Mouse (Mus musculus): ENCODE measurements around the gene Selenoo. TPM values are rescaled to one million over a fixed set of nuclear protein-coding genes. Genes with fewer than 3 reads are reported as not detected.
A peak's percentile ranks its signal among the peaks of the same experiment; 100 is the strongest.

Gene Selenoo
- polyA plus RNA-seq, 1 experiment, result 13.7 TPM

DNA sequence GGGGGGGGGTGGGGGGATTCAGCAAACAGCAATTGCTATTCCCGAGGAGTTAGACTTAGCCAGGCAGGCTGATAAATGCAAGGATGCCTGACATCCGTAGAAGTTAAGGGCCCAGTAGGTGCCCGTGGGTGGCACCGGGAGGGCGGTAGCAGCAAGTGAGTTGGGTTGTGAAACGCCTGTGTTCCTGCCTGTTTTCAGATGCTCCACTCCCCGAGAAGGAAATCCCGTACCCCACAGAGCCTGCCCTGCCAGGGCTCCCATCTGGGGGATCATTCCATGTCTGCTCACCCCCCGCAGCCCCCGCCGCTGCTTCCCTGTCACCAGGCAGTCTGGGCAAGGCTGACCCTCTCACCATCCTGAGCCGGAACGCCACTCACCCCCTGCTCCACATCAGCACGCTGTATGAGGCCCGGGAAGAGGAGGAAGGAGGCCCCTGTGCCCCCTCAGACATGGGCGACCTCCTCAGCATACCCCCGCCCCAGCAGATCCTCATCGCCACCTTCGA is 19.5 kb upstream of the Selenoo start:
- no peak for TF ChIP-seq CTCF (IDR thresholded peaks at IDR 0.05; ENCODE audit: control insufficient read depth, insufficient read depth, insufficient read length)
- TF ChIP-seq USF1 (IDR thresholded peaks at IDR 0.05; ENCODE audit: low read depth), result no peak
- TF ChIP-seq MYOD1 (IDR thresholded peaks at IDR 0.05; ENCODE audit: control insufficient read depth, insufficient read length, low read depth), result no peak
- no peak for TF ChIP-seq FOSL1 (IDR thresholded peaks at IDR 0.05; ENCODE audit: insufficient read depth, low read length, poor library complexity, severe bottlenecking)
- no peak for TF ChIP-seq MYOG (IDR thresholded peaks at IDR 0.05; ENCODE audit: control insufficient read depth, extremely low read depth, insufficient read length)
- TF ChIP-seq MAX (IDR thresholded peaks at IDR 0.05), result no peak
- no peak for TF ChIP-seq CEBPB (IDR thresholded peaks at IDR 0.05; ENCODE audit: low read depth)
- Histone ChIP-seq H3K4me3 (ENCODE audit: insufficient read depth, poor library complexity, severe bottlenecking) (no peak overlapping the region), H3K36me3 (ENCODE audit: control insufficient read depth, insufficient read depth) (no peaks in the 10 kb centered on the region), H3K27me3 (ENCODE audit: control insufficient read depth, insufficient read depth, insufficient read length) (peaks cover 50% of the 10 kb centered on the region), H3K79me3 (ENCODE audit: low read depth) (no peaks in the 10 kb centered on the region), H3K79me2 (ENCODE audit: control insufficient read depth, insufficient read depth) (no peaks in the 10 kb centered on the region), H3ac (ENCODE audit: control insufficient read depth, insufficient read length, low read depth) (no peak overlapping the region)

DNA sequence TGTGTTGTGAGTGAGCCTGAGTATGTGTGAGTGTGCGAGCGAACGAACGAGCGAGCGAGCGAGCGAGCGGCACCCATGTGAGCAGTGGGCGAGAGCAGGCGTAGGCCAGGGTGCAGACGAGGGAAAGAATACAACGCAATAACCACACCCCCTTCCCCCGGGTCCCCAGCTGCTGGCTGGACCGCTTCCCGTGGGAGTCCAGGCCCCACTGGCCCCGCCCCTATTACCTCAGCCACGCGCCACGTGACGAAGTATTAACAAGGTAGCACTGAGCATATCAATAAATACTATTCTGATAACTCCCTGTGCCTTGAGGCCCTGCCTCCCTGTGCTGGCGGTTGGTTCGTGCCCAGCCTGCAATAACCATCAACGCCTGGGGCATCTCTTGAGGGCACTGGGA is 18.3 kb upstream of the Selenoo start:
- Histone ChIP-seq H3K4me3 (ENCODE audit: insufficient read depth, poor library complexity, severe bottlenecking) (no peak overlapping the region), H3K27me3 (ENCODE audit: control insufficient read depth, insufficient read depth, insufficient read length) (peaks cover 44% of the 10 kb centered on the region), H3K36me3 (ENCODE audit: control insufficient read depth, insufficient read depth) (no peaks in the 10 kb centered on the region), H3ac (ENCODE audit: control insufficient read depth, insufficient read length, low read depth) (no peak overlapping the region), H3K79me3 (ENCODE audit: low read depth) (no peaks in the 10 kb centered on the region), H3K79me2 (ENCODE audit: control insufficient read depth, insufficient read depth) (no peaks in the 10 kb centered on the region)
- no peak for TF ChIP-seq MYOG (IDR thresholded peaks at IDR 0.05; ENCODE audit: control insufficient read depth, extremely low read depth, insufficient read length)
- TF ChIP-seq MYOD1 (IDR thresholded peaks at IDR 0.05; ENCODE audit: control insufficient read depth, insufficient read length, low read depth), result no peak
- TF ChIP-seq FOSL1 (IDR thresholded peaks at IDR 0.05; ENCODE audit: insufficient read depth, low read length, poor library complexity, severe bottlenecking), result no peak
- no peak for TF ChIP-seq MAX (IDR thresholded peaks at IDR 0.05)
- TF ChIP-seq CEBPB (IDR thresholded peaks at IDR 0.05; ENCODE audit: low read depth), result no peak
- TF ChIP-seq USF1 (IDR thresholded peaks at IDR 0.05; ENCODE audit: low read depth), result no peak
- TF ChIP-seq CTCF (IDR thresholded peaks at IDR 0.05; ENCODE audit: control insufficient read depth, insufficient read depth, insufficient read length), result no peak

DNA sequence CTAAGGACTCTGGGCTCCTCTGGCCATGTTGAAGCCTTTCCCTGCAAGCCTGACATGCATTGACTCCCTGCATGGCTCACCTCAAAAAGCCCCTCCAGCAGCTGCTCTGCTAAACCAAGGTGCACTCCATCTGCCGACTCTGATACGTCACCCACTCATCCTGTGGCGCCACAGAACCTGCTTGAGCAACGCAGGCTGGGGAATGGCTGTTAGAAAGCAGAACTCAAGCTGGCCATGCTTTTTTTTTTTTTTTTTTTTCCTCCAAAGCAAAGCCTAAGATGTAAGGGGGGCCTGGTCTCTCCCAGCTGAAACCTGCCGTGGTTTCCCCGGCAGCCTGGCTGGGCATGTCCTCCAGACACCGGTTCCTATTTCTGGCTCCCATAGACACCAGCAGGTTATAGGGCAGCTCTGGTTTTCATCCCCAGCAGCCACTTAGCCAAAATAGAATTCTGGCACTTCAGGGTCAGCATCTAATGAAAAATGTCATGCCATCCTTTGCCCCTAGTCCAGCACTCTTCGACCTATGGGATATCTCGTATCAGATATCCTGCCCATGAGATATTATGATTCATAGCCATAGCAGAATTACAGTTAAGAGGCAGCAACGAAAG is 14.8 kb upstream of the Selenoo start:
- TF ChIP-seq CTCF (IDR thresholded peaks at IDR 0.05; ENCODE audit: control insufficient read depth, insufficient read depth, insufficient read length) (no peak), USF1 (IDR thresholded peaks at IDR 0.05; ENCODE audit: low read depth) (no peak), FOSL1 (IDR thresholded peaks at IDR 0.05; ENCODE audit: insufficient read depth, low read length, poor library complexity, severe bottlenecking) (no peak), MAX (IDR thresholded peaks at IDR 0.05) (no peak)
- H3K36me3 ChIP-seq (ENCODE audit: control insufficient read depth, insufficient read depth), result no peaks in the 10 kb centered on the region
- H3K4me3 ChIP-seq (ENCODE audit: insufficient read depth, poor library complexity, severe bottlenecking), result no peak overlapping the region
- H3ac ChIP-seq (ENCODE audit: control insufficient read depth, insufficient read length, low read depth), result no peak overlapping the region
- peaks cover 32% of the 10 kb centered on the region for H3K79me2 ChIP-seq (ENCODE audit: control insufficient read depth, insufficient read depth)
- H3K79me3 ChIP-seq (ENCODE audit: low read depth), result peaks cover 30% of the 10 kb centered on the region
- H3K27me3 ChIP-seq (ENCODE audit: control insufficient read depth, insufficient read depth, insufficient read length), result peaks cover 18% of the 10 kb centered on the region

DNA sequence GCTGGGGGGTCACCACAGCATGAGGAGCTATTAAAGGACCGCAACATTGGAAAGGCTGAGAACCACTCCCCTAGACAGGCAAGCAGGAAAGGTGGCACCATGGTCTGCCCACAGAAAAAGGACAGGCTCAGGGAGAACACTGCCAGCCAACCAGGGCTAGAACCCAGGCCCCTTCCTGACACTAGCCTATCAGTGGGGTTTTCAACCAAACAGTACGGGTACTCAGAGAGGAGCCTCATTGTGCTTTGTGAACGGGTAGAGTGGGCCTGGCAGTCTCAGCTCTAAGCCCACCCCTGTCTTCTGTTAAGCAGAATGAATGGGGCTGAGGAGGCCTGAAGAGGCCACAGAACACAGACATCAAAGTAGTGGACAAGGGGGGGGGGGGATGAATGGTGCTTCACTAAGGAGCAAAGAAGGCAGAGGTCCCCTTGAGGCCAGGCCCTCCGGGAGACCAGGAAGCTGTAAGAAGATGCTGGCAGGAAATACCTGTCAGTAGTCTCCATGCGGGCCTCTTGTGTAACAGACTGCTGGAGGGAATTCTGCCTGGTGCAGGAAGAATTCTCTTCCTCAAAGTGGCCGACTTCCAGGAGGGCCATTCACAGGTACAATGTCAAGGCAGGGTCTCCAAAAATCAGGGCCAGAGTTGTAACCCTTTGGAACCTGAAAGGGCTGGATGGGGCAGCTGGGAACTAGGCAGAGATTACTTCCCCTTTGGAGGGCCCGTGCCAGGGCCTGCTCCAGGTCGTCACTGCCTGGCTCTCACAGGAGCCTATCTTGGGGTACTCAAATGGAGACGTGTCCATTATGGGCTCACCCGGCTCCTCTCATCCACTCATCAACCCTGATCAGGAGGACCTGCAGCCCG is 14.0 kb upstream of the Selenoo start, which contains the start of gene Trabd:
Trabd (plus strand) TSS at position 512 of the 865 bp plus-strand sequence.
- no peak for TF ChIP-seq MYOD1 (IDR thresholded peaks at IDR 0.05; ENCODE audit: control insufficient read depth, insufficient read length, low read depth)
- TF ChIP-seq MAX (IDR thresholded peaks at IDR 0.05), result no peak
- TF ChIP-seq MYOG (IDR thresholded peaks at IDR 0.05; ENCODE audit: control insufficient read depth, extremely low read depth, insufficient read length), result no peak
- no peak for TF ChIP-seq CEBPB (IDR thresholded peaks at IDR 0.05; ENCODE audit: low read depth)
- TF ChIP-seq CTCF (IDR thresholded peaks at IDR 0.05; ENCODE audit: control insufficient read depth, insufficient read depth, insufficient read length), result no peak
- no peak for TF ChIP-seq USF1 (IDR thresholded peaks at IDR 0.05; ENCODE audit: low read depth)
- no peak for TF ChIP-seq FOSL1 (IDR thresholded peaks at IDR 0.05; ENCODE audit: insufficient read depth, low read length, poor library complexity, severe bottlenecking)
- Histone ChIP-seq H3K79me3 (ENCODE audit: low read depth) (peaks cover 30% of the 10 kb centered on the region), H3K27me3 (ENCODE audit: control insufficient read depth, insufficient read depth, insufficient read length) (peaks cover 11% of the 10 kb centered on the region), H3K79me2 (ENCODE audit: control insufficient read depth, insufficient read depth) (peaks cover 39% of the 10 kb centered on the region), H3ac (ENCODE audit: control insufficient read depth, insufficient read length, low read depth) (peak within 1 kb of the TSS; percentile 83), H3K4me3 (ENCODE audit: insufficient read depth, poor library complexity, severe bottlenecking) (peak within 1 kb of the TSS; percentile 97), H3K36me3 (ENCODE audit: control insufficient read depth, insufficient read depth) (no peaks in the 10 kb centered on the region)

DNA sequence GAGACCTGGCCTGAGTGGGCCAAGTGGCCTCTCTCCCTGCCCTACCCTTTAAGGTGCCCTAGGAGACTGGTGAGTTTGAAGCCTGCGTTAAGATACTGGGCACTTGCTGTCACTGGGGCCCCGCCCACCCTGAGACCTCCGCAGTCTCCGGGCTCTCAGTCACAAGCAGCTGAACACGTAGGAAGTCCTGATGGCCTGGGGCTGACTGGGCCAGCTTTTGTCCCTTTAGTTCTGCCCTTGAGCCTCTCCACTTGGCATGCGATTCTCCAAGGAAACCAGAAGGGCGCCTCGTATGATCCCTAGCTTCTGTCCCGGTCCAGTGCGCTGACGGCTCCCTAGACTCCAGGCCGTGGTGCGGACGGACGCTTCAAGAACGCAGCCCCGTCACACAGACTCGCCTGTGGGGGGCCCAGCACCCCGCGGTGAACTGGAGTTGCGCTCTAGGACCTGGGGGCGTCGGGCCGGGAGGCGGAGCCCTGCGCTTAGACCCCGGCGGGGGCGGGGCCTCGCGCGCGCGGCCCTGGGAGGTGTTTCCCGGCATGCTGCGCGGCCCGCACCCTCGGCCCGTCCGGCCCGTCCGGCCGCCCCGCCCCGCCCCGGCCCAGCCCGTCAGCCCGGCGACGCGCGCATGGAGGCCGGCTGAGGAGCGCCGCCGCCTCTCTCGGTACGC is 13.3 kb upstream of the Selenoo start:
- Histone ChIP-seq H3ac (ENCODE audit: control insufficient read depth, insufficient read length, low read depth) (peak overlapping the region; percentile 83), H3K79me3 (ENCODE audit: low read depth) (peaks cover 30% of the 10 kb centered on the region), H3K4me3 (ENCODE audit: insufficient read depth, poor library complexity, severe bottlenecking) (peak overlapping the region; percentile 97), H3K79me2 (ENCODE audit: control insufficient read depth, insufficient read depth) (peaks cover 47% of the 10 kb centered on the region), H3K36me3 (ENCODE audit: control insufficient read depth, insufficient read depth) (peaks cover 7% of the 10 kb centered on the region), H3K27me3 (ENCODE audit: control insufficient read depth, insufficient read depth, insufficient read length) (peaks cover 6% of the 10 kb centered on the region)
- TF ChIP-seq MYOG (IDR thresholded peaks at IDR 0.05; ENCODE audit: control insufficient read depth, extremely low read depth, insufficient read length), result no peak
- TF ChIP-seq USF1 (IDR thresholded peaks at IDR 0.05; ENCODE audit: low read depth), result no peak
- TF ChIP-seq MAX (IDR thresholded peaks at IDR 0.05), result peak; percentile 56
